Mouse (Mus musculus) lung, embryonic 16.5 days (tissue): Measurements from ENCODE around the gene Olfr1043. TPM values are rescaled to one million over a fixed set of nuclear protein-coding genes. Genes with fewer than 3 reads are reported as not detected.

Experiments
- polyA plus RNA-seq: library from polyadenylated mRNA; unstranded; fragments of >200 nt; fragmentation: Nextera tagmentation; extraction: Ambion mirVana; gene quantifications from 2 replicates; pipeline ENCODE4 v1.2.1, GENCODE M21; 2015

Gene Olfr1043
- polyA plus RNA-seq, 1 experiment from 2014 or later, result not detected

Other genes starting within 250 kb of the Olfr1043 start
- not detected in 2 replicates for gene Olfr1026, start 246.0 kb downstream of the Olfr1043 start, polyA plus RNA-seq
- gene Olfr1028, start 217.1 kb downstream of the Olfr1043 start, polyA plus RNA-seq, result not detected in 2 replicates
- gene Olfr1029, start 193.6 kb downstream of the Olfr1043 start, polyA plus RNA-seq, result not detected in 2 replicates
- gene Olfr1030, start 188.2 kb downstream of the Olfr1043 start, polyA plus RNA-seq, result not detected in 2 replicates
- gene Olfr1031, start 177.2 kb downstream of the Olfr1043 start, polyA plus RNA-seq, result not detected in 2 replicates
- gene Olfr1032, start 162.0 kb downstream of the Olfr1043 start, polyA plus RNA-seq, result not detected in 2 replicates
- gene Olfr1033, start 146.9 kb downstream of the Olfr1043 start, polyA plus RNA-seq, result 3.9 and 5.5 TPM in 2 replicates
- gene Olfr1034, start 121.7 kb downstream of the Olfr1043 start, polyA plus RNA-seq, result 0.10 TPM in 1 of 2 replicates, not detected in the other
- not detected in 2 replicates for gene Olfr1036, start 93.5 kb downstream of the Olfr1043 start, polyA plus RNA-seq
- gene Olfr1037, start 80.1 kb downstream of the Olfr1043 start, polyA plus RNA-seq, result not detected in 2 replicates
- not detected in 2 replicates for gene Olfr1039, start 31.6 kb downstream of the Olfr1043 start, polyA plus RNA-seq
- gene Olfr1040, start 20.8 kb downstream of the Olfr1043 start, polyA plus RNA-seq, result not detected in 2 replicates
- gene Olfr1042, start 5.7 kb downstream of the Olfr1043 start, polyA plus RNA-seq, result not detected in 2 replicates
- gene Olfr1044, start 10.3 kb upstream of the Olfr1043 start, polyA plus RNA-seq, result not detected in 2 replicates
- not detected in 2 replicates for gene Olfr52, start 18.2 kb upstream of the Olfr1043 start, polyA plus RNA-seq
- gene Olfr1045, start 35.5 kb upstream of the Olfr1043 start, polyA plus RNA-seq, result not detected in 2 replicates
- not detected in 2 replicates for gene Olfr1046, start 51.8 kb upstream of the Olfr1043 start, polyA plus RNA-seq
- not detected in 2 replicates for gene Olfr1047, start 63.9 kb upstream of the Olfr1043 start, polyA plus RNA-seq
- not detected in 2 replicates for gene Olfr1048, start 72.8 kb upstream of the Olfr1043 start, polyA plus RNA-seq
- gene Olfr1049, start 90.8 kb upstream of the Olfr1043 start, polyA plus RNA-seq, result not detected in 2 replicates
- gene Olfr1051, start 111.6 kb upstream of the Olfr1043 start, polyA plus RNA-seq, result not detected in 2 replicates
- gene Olfr1052, start 124.9 kb upstream of the Olfr1043 start, polyA plus RNA-seq, result not detected in 2 replicates
- not detected in 2 replicates for gene Olfr1053, start 147.8 kb upstream of the Olfr1043 start, polyA plus RNA-seq
- not detected in 2 replicates for gene Olfr1054, start 167.9 kb upstream of the Olfr1043 start, polyA plus RNA-seq
- not detected in 2 replicates for gene Olfr1055, start 182.8 kb upstream of the Olfr1043 start, polyA plus RNA-seq
- gene Olfr1056, start 194.9 kb upstream of the Olfr1043 start, polyA plus RNA-seq, result not detected in 2 replicates
- gene Olfr1057, start 210.9 kb upstream of the Olfr1043 start, polyA plus RNA-seq, result not detected in 2 replicates
- gene Olfr1058, start 221.0 kb upstream of the Olfr1043 start, polyA plus RNA-seq, result not detected in 2 replicates
- not detected in 2 replicates for gene Olfr1061, start 246.5 kb upstream of the Olfr1043 start, polyA plus RNA-seq